Mouse (Mus musculus) cortical plate, adult 2 months (tissue): ENCODE results near the gene Adad2.

Experiments
- CTCF ChIP-seq: fragments of 200-500 bp; IDR thresholded peaks from 2 replicates; pipeline ENCODE4 v1.5.1; 2011; ENCODE audit warnings: mild to moderate bottlenecking, control low read depth, low read length; ENCODE audit not compliant: insufficient read depth; ENCODE audit errors: extremely low read depth
- POLR2A ChIP-seq: fragments of 200-500 bp; IDR thresholded peaks from 2 replicates; pipeline ENCODE4 v1.6.1; 2011; ENCODE audit warnings: mild to moderate bottlenecking, low read length, control low read depth; ENCODE audit not compliant: insufficient read depth; ENCODE audit errors: extremely low read depth

DNA sequence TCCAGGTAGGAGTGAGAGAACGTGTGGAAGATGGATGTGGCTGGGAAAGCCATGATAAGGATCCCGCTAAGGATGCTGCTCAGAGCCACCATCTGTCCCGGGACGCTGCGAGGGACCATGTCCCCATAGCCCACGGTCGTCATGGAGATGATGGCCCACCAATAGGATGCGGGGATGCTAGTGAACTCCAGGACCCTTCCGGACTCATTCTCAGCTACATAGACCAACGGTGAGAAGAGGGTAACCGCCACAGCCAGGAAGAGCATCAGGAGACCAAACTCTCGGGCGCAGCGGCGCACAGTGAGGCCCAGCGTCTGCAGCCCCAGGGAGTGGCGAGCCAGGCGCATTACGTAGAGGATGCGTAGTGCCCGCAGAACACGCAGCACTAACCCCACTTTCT is 13.2 kb downstream of the Adad2 start:
- no peak for TF ChIP-seq CTCF
- TF ChIP-seq POLR2A = no peak
